Mouse (Mus musculus): ENCODE data around the gene B3galnt1. TPM values are rescaled to one million over a fixed set of nuclear protein-coding genes. Genes with fewer than 3 reads are reported as not detected.

Gene B3galnt1
- polyA plus RNA-seq (2012; rRNA removed; ENCODE audit: low replicate concordance), result 9.1 and 14.6 TPM in 2 replicates

GRCm38 (mm10) chr3:69598261-69599165 lies at the start of gene B3galnt1:
Gene B3galnt1, minus strand, starts transcription at chr3:69598960.

Other genes with a start within 250 kb of the B3galnt1 start
- gene Nmd3, start 123.0 kb upstream of the B3galnt1 start, polyA plus RNA-seq (2012; rRNA removed; ENCODE audit: low replicate concordance), result 27.2 and 35.1 TPM in 2 replicates

Measured in mammary gland, adult 2 months (tissue).